Mouse (Mus musculus): ENCODE measurements around the gene Mars. TPM values are rescaled to one million over a fixed set of nuclear protein-coding genes. Genes with fewer than 3 reads are reported as not detected.

Mars gene
- polyA plus RNA-seq, 1 experiment from 2014 or later = 129 TPM

- Histone ChIP-seq H3K9ac (no peak overlapping the region), H3K4me3 (replicated peaks) (no peak overlapping the region), H3K27ac (no peak overlapping the region), H3K9me3 (no peaks in the 10 kb centered on the region), H3K27me3 (replicated peaks) (no peaks in the 10 kb centered on the region; the same call in 1 of the 2 replicates), H3K36me3 (no peaks in the 10 kb centered on the region), H3K4me2 (replicated peaks) (no peak overlapping the region), H3K4me1 (replicated peaks) (peaks cover 6% of the 10 kb centered on the region)
- ATAC-seq = no peak
- WGBS = 79% methylated on average over 3 of the region's 3 CpGs
These were observed 34.6 kb upstream of the Mars start for GRCm38 (mm10) chr10:127346173-127346572.

DNA sequence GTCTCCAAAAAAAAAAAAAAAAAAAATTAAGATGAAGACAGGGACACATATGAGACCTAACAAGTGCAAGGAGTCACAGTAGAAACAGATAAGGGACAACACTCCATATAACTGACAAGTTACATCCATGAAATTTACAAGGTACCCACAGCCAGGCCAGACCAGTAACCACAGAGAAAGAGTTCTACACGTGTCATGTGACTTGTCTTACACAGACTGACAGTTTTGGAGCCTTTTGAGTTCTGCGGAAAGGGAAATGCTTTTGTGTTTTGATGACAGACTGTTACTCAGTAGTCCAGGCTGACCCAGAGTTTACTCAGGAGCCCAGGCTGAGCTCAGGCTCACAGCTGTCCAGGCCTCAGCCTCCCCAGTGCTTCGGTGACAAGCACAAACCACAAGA lies 31.4 kb upstream of the Mars start:
- no peak for ATAC-seq
- H3K4me1 ChIP-seq (replicated peaks) = peaks cover 17% of the 10 kb centered on the region
- no peaks in the 10 kb centered on the region for H3K36me3 ChIP-seq
- H3K4me2 ChIP-seq (replicated peaks) = no peak overlapping the region
- no peaks in the 10 kb centered on the region for H3K9me3 ChIP-seq
- no peak overlapping the region for H3K4me3 ChIP-seq (replicated peaks)
- no peak overlapping the region for H3K27ac ChIP-seq
- peaks cover 10% of the 10 kb centered on the region for H3K27me3 ChIP-seq (replicated peaks)
- H3K9ac ChIP-seq = no peak overlapping the region
- 76% methylated on average over 3 of the region's 3 CpGs for WGBS

- 1% methylated on average over 29 of the region's 29 CpGs for WGBS
These were observed 30.5 kb upstream of the Mars start, which contains the start of gene Gli1 for GRCm38 (mm10) chr10:127341891-127342639. TSS of gene Gli1 (minus strand) at chr10:127341974.

GRCm38 (mm10) chr10:127341360-127341690 lies 29.7 kb upstream of the Mars start:
- Histone ChIP-seq H3K27me3 (replicated peaks) (peaks cover 10% of the 10 kb centered on the region), H3K36me3 (no peaks in the 10 kb centered on the region), H3K4me2 (replicated peaks) (peak overlapping the region; percentile 82), H3K27ac (peak overlapping the region; percentile 81), H3K4me1 (replicated peaks) (peaks cover 17% of the 10 kb centered on the region), H3K9ac (peak overlapping the region; percentile 43), H3K9me3 (no peaks in the 10 kb centered on the region), H3K4me3 (replicated peaks) (peak overlapping the region; percentile 49)
- WGBS = 2% methylated on average over 8 of the region's 11 CpGs
- ATAC-seq = no peak

More at GRCm38 (mm10) chr10:127341891-127342639, 30.5 kb upstream of the Mars start, which contains the start of gene Gli1:
- H3K36me3 ChIP-seq = no peaks in the 10 kb centered on the region
- peak within 1 kb of the TSS; percentile 82 for H3K4me2 ChIP-seq (replicated peaks)
- peak within 1 kb of the TSS; percentile 81 for H3K27ac ChIP-seq
- no peaks in the 10 kb centered on the region for H3K9me3 ChIP-seq
- ATAC-seq = peak; percentile 37
- peak within 1 kb of the TSS; percentile 49 for H3K4me3 ChIP-seq (replicated peaks)
- H3K9ac ChIP-seq = peak within 1 kb of the TSS; percentile 43
- H3K27me3 ChIP-seq (replicated peaks) = peaks cover 10% of the 10 kb centered on the region
- peaks cover 17% of the 10 kb centered on the region for H3K4me1 ChIP-seq (replicated peaks)

GRCm38 (mm10) chr10:127340577-127341359 lies 29.2 kb upstream of the Mars start:
- peaks cover 10% of the 10 kb centered on the region for H3K27me3 ChIP-seq (replicated peaks)
- 2% methylated on average over 27 of the region's 27 CpGs for WGBS
- no peaks in the 10 kb centered on the region for H3K9me3 ChIP-seq
- peak overlapping the region; percentile 82 for H3K4me2 ChIP-seq (replicated peaks)
- no peak for ATAC-seq
- peak overlapping the region; percentile 49 for H3K4me3 ChIP-seq (replicated peaks)
- peaks cover 17% of the 10 kb centered on the region for H3K4me1 ChIP-seq (replicated peaks)
- peak overlapping the region; percentile 43 for H3K9ac ChIP-seq
- peak overlapping the region; percentile 81 for H3K27ac ChIP-seq
- H3K36me3 ChIP-seq = no peaks in the 10 kb centered on the region

DNA sequence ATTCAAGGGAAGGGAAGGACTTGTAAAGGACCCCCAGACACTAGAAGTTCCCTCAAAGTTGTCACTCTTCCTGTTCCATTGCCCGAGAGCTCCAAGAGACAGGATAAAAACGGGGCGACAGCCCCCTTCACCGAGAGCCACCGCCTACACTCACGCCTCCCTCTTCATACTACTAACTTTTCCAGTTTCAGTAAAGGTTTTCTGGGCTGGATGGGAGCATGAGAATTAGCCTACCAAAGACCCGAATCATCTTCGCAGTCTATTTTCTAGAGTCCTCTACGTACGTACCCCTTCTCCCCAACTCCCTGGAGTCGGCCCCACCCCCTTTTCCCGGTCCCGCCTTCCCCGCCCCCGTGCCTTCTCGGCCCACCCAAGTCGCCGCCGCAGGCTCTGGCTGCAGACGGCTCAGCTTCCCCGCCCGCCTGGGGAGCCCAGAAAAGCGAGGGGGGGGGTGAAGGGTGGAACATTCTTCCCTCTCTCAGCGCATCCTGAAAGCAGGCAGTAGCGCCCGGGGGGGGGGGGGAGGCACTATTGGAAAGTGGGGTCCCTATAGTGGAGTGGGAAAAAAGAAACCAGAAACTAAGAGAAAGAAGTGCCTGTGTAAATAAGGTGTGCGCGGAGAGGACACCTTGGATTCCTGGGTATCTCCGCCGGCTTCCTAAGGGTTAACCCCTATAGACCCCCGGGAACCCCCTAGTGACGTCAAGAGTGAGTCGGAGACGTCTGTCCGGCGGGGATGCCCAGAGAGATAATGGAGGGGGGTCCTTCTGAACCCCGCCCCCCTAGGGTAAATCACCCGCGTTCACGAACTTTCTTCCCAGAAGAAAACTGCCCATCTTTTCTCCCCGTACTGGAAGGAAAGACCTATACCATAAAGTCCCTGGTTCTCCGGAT lies 28.3 kb upstream of the Mars start:
- Histone ChIP-seq H3K4me1 (replicated peaks) (peaks cover 17% of the 10 kb centered on the region), H3K36me3 (no peaks in the 10 kb centered on the region), H3K9ac (peak overlapping the region; percentile 43), H3K9me3 (no peaks in the 10 kb centered on the region), H3K4me2 (replicated peaks) (peak overlapping the region; percentile 82), H3K27ac (peak overlapping the region; percentile 89), H3K27me3 (replicated peaks) (peaks cover 10% of the 10 kb centered on the region), H3K4me3 (replicated peaks) (peak overlapping the region; percentile 49)
- peak; percentile 64 for ATAC-seq
- under 1% methylated on average over 41 of the region's 42 CpGs for WGBS

GRCm38 (mm10) chr10:127338930-127339682 lies 27.5 kb upstream of the Mars start:
- H3K9me3 ChIP-seq = no peaks in the 10 kb centered on the region
- no peaks in the 10 kb centered on the region for H3K36me3 ChIP-seq
- under 1% methylated on average over 31 of the region's 31 CpGs for WGBS
- peak overlapping the region; percentile 49 for H3K4me3 ChIP-seq (replicated peaks)
- H3K27me3 ChIP-seq (replicated peaks) = peaks cover 10% of the 10 kb centered on the region
- peak; percentile 80 for ATAC-seq
- H3K4me1 ChIP-seq (replicated peaks) = peaks cover 17% of the 10 kb centered on the region
- peak overlapping the region; percentile 82 for H3K4me2 ChIP-seq (replicated peaks)
- H3K9ac ChIP-seq = peak overlapping the region; percentile 43
- peak overlapping the region; percentile 89 for H3K27ac ChIP-seq

DNA sequence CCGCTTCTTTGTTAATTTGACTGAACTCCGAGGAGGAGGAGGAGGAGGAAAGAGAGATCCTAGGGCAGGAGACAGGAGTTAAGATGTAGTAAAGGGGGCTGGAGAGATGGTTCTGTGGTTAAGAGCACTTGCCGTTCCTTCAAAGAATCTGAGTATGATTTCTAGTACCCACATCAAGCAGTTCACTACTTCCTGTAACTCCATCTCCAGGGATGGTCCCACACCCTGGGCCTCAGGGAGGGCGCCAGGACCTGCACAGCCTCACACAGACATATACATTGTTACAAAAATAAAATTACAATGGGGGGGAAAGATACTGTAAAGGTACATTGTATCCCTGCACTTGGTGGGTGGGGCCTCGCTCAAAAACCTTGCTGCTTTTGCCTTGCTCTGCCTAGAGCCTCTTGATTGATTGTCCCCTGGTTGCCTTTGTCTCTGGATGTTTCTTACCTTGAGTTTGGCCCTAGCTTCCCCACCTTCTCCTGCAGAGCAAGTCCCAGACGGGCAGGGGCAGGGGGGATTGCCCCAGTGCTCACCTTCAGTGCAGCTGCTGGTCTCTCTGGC lies 26.0 kb upstream of the Mars start:
- H3K36me3 ChIP-seq = 0 out of 2 replicates have a peak, but pooled peaks cover 4% of the 10 kb centered on the region
- no peak overlapping the region for H3K4me3 ChIP-seq (replicated peaks)
- H3K27me3 ChIP-seq (replicated peaks) = peaks cover 10% of the 10 kb centered on the region
- peaks cover 17% of the 10 kb centered on the region for H3K4me1 ChIP-seq (replicated peaks)
- H3K4me2 ChIP-seq (replicated peaks) = no peak overlapping the region
- H3K9me3 ChIP-seq = no peaks in the 10 kb centered on the region
- H3K9ac ChIP-seq = no peak overlapping the region
- no peak overlapping the region for H3K27ac ChIP-seq
- ATAC-seq = no peak
- WGBS = 87% methylated on average over 6 of the region's 6 CpGs

GRCm38 (mm10) chr10:127336952-127337351 lies 25.4 kb upstream of the Mars start:
- WGBS = 50% methylated on average over 5 of the region's 5 CpGs
- H3K9me3 ChIP-seq = no peaks in the 10 kb centered on the region
- H3K4me1 ChIP-seq (replicated peaks) = peaks cover 14% of the 10 kb centered on the region
- 0 out of 2 replicates have a peak, but pooled peaks cover 4% of the 10 kb centered on the region for H3K36me3 ChIP-seq
- no peak overlapping the region for H3K4me3 ChIP-seq (replicated peaks)
- H3K27ac ChIP-seq = no peak overlapping the region
- no peak for ATAC-seq
- no peak overlapping the region for H3K4me2 ChIP-seq (replicated peaks)
- peaks cover 10% of the 10 kb centered on the region for H3K27me3 ChIP-seq (replicated peaks)
- H3K9ac ChIP-seq = no peak overlapping the region

- Histone ChIP-seq H3K36me3 (0 out of 2 replicates have a peak, but pooled peaks cover 4% of the 10 kb centered on the region), H3K27ac (no peak overlapping the region), H3K4me3 (replicated peaks) (no peak overlapping the region), H3K9me3 (no peaks in the 10 kb centered on the region), H3K9ac (no peak overlapping the region), H3K4me2 (replicated peaks) (no peak overlapping the region), H3K27me3 (replicated peaks) (0 out of 2 replicates have a peak, but pooled peaks cover 2% of the 10 kb centered on the region), H3K4me1 (replicated peaks) (peaks cover 8% of the 10 kb centered on the region; the same call in 1 of the 2 replicates)
- WGBS = 56% methylated on average over 1 of the region's 1 CpGs
- ATAC-seq = no peak
These were observed 23.7 kb upstream of the Mars start for GRCm38 (mm10) chr10:127335271-127335670.

DNA sequence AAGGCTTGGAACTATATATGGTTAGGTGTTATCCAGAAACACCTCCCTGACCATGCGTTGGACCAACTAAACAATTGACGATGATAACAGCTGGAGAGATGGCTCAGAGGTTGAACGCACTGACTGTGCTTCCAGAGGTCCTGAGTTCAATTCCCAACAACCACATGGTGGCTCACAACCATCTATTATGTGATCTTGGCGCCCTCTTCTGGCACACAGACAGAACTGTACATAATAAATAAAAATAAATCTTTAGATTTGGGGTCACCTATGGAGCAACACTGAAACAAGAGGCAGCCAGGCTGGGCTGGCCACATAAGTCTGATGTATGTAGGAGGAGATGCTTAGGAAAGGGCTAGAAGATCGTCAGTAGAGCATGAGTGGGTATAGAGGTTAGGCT lies 21.6 kb upstream of the Mars start:
- 65% methylated on average over 5 of the region's 5 CpGs for WGBS
- Histone ChIP-seq H3K4me1 (replicated peaks) (no peaks in the 10 kb centered on the region), H3K27ac (no peak overlapping the region), H3K36me3 (peaks cover 4% of the 10 kb centered on the region; the same call in 1 of the 2 replicates), H3K27me3 (replicated peaks) (peaks cover 18% of the 10 kb centered on the region), H3K4me2 (replicated peaks) (no peak overlapping the region), H3K9ac (no peak overlapping the region), H3K4me3 (replicated peaks) (no peak overlapping the region), H3K9me3 (no peaks in the 10 kb centered on the region)
- no peak for ATAC-seq
